Mouse (Mus musculus) midbrain, embryonic 14.5 days (tissue): ENCODE data around the gene Jdp2. TPM values are rescaled to one million over a fixed set of nuclear protein-coding genes. Genes with fewer than 3 reads are reported as not detected.
A peak's percentile ranks its signal among the peaks of the same experiment; 100 is the strongest.

Experiments used
- ATAC-seq: fragments of 200-750 bp; cut with Nextera tagmentation; 2 replicates; pipeline ENCODE4 v1.8.0; 2017; ENCODE audit warnings: moderate number of reproducible peaks, moderate library complexity; ENCODE audit not compliant: low FRiP score, low TSS enrichment
- DNase-seq: peaks from one replicate; pipeline ENCODE4 v3.0.0-alpha.2; 2015
- H3K27ac ChIP-seq: fragments of 300-500 bp; sonication (generic); replicated peaks from 2 replicates; pipeline ENCODE4 v1.5.1; 2014; ENCODE audit warnings: mild to moderate bottlenecking, low read depth, low read length, moderate library complexity
- H3K27me3 ChIP-seq: fragments of 300-500 bp; sonication (generic); 2 replicates; pipeline ENCODE4 v1.6.1; 2014; ENCODE audit warnings: low read length, control low read depth, mixed read lengths; ENCODE audit not compliant: control insufficient read depth, insufficient read depth
- H3K36me3 ChIP-seq: fragments of 300-500 bp; sonication (generic); 2 replicates; pipeline ENCODE4 v1.6.1; 2014; ENCODE audit warnings: low read length, control low read depth; ENCODE audit not compliant: control insufficient read depth, insufficient read depth
- H3K4me1 ChIP-seq: fragments of 300-500 bp; sonication (generic); 2 replicates; pipeline ENCODE4 v1.6.1; 2014; ENCODE audit warnings: mild to moderate bottlenecking, antibody characterized with exemption, low read length, control low read depth; ENCODE audit not compliant: control insufficient read depth, insufficient read depth
- H3K4me2 ChIP-seq: fragments of 300-500 bp; sonication (generic); 2 replicates; pipeline ENCODE4 v1.6.1; 2014; ENCODE audit warnings: mild to moderate bottlenecking, low read length, moderate library complexity
- H3K4me3 ChIP-seq: fragments of 300-500 bp; sonication (generic); replicated peaks from 2 replicates; pipeline ENCODE4 v1.5.1; 2014; ENCODE audit warnings: low read depth, low read length
- H3K9ac ChIP-seq: fragments of 300-500 bp; sonication (generic); replicated peaks from 2 replicates; pipeline ENCODE4 v1.6.1; 2014; ENCODE audit warnings: mild to moderate bottlenecking, low read length, moderate library complexity
- H3K9me3 ChIP-seq: fragments of 300-500 bp; sonication (generic); 2 replicates; pipeline ENCODE4 v1.6.1; 2016; ENCODE audit warnings: low read length, control low read depth, mixed read lengths; ENCODE audit not compliant: control insufficient read depth
- WGBS: fragments of 180-500 bp; shearing (Covaris S2); extraction: QIAGEN DNeasy Blood & Tissue Kit; methylation state at CpG from one replicate; pipeline ENCODE4 v1.1.7; 2014; 5-methylcytosine and 5-hydroxymethylcytosine counted together
- polyA plus RNA-seq: library from polyadenylated mRNA; unstranded; fragments of >200 nt; fragmentation: Nextera tagmentation; extraction: Ambion mirVana; gene quantifications from 2 replicates; pipeline ENCODE4 v1.2.1, GENCODE M21; 2014

The Jdp2 gene
- polyA plus RNA-seq, 1 experiment from 2014 or later, result 0.68 TPM

GRCm38 (mm10) chr12:85571312-85571711 is 27.5 kb upstream of the Jdp2 start:
- H3K27ac ChIP-seq, result no peak overlapping the region

DNA sequence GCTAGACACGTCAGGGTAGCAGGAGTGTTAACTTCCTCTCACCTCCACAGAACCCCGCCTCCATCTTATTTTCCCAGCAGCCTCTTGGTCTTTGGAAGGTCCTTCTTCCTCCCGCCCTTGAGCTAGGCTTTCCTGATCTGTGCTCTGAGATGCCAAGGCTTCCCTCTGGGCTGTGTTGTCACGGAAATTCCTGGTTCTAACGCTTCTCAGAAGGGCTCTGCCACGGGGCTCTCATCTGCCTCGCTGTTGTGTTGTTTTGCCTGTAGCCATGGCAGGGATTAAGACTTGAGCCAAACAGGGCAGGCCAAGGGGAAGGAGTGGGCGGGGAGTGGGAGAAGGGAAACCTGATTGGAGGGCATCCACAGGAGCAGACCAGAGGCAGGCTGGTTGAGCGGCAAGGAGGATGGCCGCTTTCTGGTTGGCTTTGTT is 26.8 kb upstream of the Jdp2 start:
- H3K27me3 ChIP-seq, result no peaks in the 10 kb centered on the region
- peak overlapping the region; percentile 68 for H3K27ac ChIP-seq
- H3K9ac ChIP-seq, result no peak overlapping the region
- ATAC-seq (peak; percentile 84; the same call in 1 of the 2 replicates), DNase-seq (peak; percentile 82)
- 0 out of 2 replicates have a peak, but pooled peaks cover 4% of the 10 kb centered on the region for H3K4me1 ChIP-seq
- no peak overlapping the region for H3K4me3 ChIP-seq
- no peaks in the 10 kb centered on the region for H3K36me3 ChIP-seq
- 13% methylated on average over 10 of the region's 10 CpGs for WGBS
- no peaks in the 10 kb centered on the region for H3K9me3 ChIP-seq
- H3K4me2 ChIP-seq, result peak overlapping the region; percentile 26

More at GRCm38 (mm10) chr12:85571312-85571711, 27.5 kb upstream of the Jdp2 start:
- Histone ChIP-seq H3K4me1 (0 out of 2 replicates have a peak, but pooled peaks cover 4% of the 10 kb centered on the region), H3K4me3 (no peak overlapping the region), H3K9me3 (no peaks in the 10 kb centered on the region), H3K4me2 (no peak overlapping the region), H3K9ac (no peak overlapping the region), H3K27me3 (no peaks in the 10 kb centered on the region), H3K36me3 (no peaks in the 10 kb centered on the region)
- 78% methylated on average over 11 of the region's 11 CpGs for WGBS
- DNase-seq (peak; percentile 41), ATAC-seq (no peak)

DNA sequence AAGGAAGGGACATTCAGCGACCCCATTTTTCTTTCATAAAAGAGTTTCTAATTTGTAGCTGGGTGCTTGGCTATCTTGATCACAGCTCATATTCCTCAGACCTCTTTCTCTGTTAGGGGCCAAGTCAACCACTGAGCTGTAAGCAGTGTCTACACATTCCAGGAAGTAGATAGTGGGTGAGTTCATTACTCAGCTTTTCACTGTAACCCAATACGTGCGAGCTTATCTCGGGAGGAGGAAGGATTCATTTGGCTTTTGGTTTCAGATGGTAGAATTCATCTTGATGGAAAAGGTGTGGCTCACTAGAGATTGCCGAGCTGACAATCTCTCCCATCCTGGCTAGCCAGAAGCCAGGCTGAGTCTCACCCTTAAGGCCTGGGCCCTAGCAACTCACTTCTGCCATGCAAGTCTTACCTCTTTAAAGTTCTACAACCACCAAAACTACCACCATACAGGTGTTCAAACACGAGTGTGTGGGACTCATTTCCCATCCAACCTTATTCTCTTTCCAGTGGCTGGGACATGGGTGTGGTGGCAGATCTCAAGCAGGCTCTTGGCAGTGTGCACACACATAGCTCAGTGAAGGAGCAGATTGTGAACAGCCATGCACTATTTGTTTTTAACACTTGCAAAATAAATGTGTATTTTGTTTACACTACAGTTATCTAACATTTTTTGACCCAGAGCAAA is 23.9 kb upstream of the Jdp2 start:
- DNase-seq (no peak), ATAC-seq (no peak)
- Histone ChIP-seq H3K27me3 (no peaks in the 10 kb centered on the region), H3K9me3 (no peaks in the 10 kb centered on the region), H3K4me1 (0 out of 2 replicates have a peak, but pooled peaks cover 4% of the 10 kb centered on the region), H3K4me2 (no peak overlapping the region), H3K4me3 (no peak overlapping the region), H3K36me3 (no peaks in the 10 kb centered on the region), H3K27ac (no peak overlapping the region), H3K9ac (no peak overlapping the region)
- WGBS, result 88% methylated on average over 6 of the region's 6 CpGs

DNA sequence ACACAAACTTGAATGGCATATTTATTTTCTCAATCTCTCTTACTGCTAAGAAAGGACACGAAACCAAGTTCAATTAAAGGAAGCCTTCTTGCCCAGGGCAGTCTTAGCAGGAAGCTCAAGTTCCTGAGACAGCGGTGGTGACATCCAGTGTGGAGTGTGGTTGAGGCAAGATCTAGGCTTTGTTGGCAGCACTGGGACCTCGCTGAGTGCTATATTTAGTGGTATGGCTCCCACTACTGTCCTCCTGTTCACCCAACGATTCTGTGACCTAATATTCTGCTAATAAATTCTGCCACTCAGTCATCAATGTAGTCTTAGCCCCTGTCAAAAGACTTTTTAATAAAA is 23.4 kb upstream of the Jdp2 start:
- Histone ChIP-seq H3K27me3 (no peaks in the 10 kb centered on the region), H3K27ac (no peak overlapping the region), H3K4me3 (no peak overlapping the region), H3K9ac (no peak overlapping the region), H3K9me3 (no peaks in the 10 kb centered on the region), H3K4me1 (0 out of 2 replicates have a peak, but pooled peaks cover 4% of the 10 kb centered on the region), H3K36me3 (no peaks in the 10 kb centered on the region), H3K4me2 (no peak overlapping the region)
- ATAC-seq (no peak), DNase-seq (no peak)
- 89% methylated on average over 4 of the region's 4 CpGs for WGBS

- peak overlapping the region; percentile 77 for H3K27ac ChIP-seq
- no peaks in the 10 kb centered on the region for H3K36me3 ChIP-seq
- DNase-seq, result peak; percentile 74
- H3K4me2 ChIP-seq, result peak overlapping the region; percentile 38
- H3K4me1 ChIP-seq, result peaks cover 15% of the 10 kb centered on the region
- peak; percentile 58; the same call in 1 of the 2 replicates for ATAC-seq
- no peak overlapping the region for H3K4me3 ChIP-seq
- no peaks in the 10 kb centered on the region for H3K9me3 ChIP-seq
- WGBS, result 28% methylated on average over 15 of the region's 15 CpGs
- H3K9ac ChIP-seq, result no peak overlapping the region; the same call in 1 of the 2 replicates
- H3K27me3 ChIP-seq, result no peaks in the 10 kb centered on the region
Measured at GRCm38 (mm10) chr12:85581261-85582066, 17.4 kb upstream of the Jdp2 start.

- H3K4me3 ChIP-seq, result no peak overlapping the region
- H3K4me1 ChIP-seq, result peaks cover 15% of the 10 kb centered on the region
- H3K9me3 ChIP-seq, result no peaks in the 10 kb centered on the region
- H3K9ac ChIP-seq, result no peak overlapping the region
- DNase-seq (no peak), ATAC-seq (no peak)
- H3K27ac ChIP-seq, result peak overlapping the region; percentile 77
- H3K27me3 ChIP-seq, result no peaks in the 10 kb centered on the region
- no peaks in the 10 kb centered on the region for H3K36me3 ChIP-seq
- 77% methylated on average over 5 of the region's 5 CpGs for WGBS
- no peak overlapping the region for H3K4me2 ChIP-seq
Measured at GRCm38 (mm10) chr12:85582067-85582316, 16.8 kb upstream of the Jdp2 start.

DNA sequence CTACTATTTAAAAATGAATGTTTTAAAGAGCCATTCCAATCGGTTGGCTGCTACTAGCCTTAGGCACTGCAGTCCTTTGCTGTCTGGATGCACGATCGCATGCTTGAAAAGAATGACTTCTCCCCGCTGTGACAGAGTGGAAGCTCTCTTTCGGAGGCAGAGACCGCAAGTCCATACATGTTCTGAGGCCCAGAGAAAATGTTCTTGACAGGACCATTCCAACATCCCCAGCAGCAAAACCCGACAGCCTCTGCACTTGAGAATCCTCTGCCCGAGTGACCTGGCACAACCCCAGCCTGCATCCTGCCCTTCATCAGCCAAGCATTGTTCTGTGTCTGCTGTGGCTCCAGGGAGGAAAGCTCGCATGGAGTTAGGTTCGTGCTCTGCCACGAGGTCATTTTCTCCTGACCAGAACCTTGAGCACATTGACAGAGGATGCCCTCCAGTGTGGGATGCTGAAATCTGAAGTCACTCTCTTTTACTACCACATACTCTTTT is 13.0 kb upstream of the Jdp2 start:
- no peak for ATAC-seq
- H3K27me3 ChIP-seq, result no peaks in the 10 kb centered on the region
- H3K4me1 ChIP-seq, result peaks cover 14% of the 10 kb centered on the region
- H3K27ac ChIP-seq, result no peak overlapping the region
- no peaks in the 10 kb centered on the region for H3K9me3 ChIP-seq
- no peaks in the 10 kb centered on the region for H3K36me3 ChIP-seq
- H3K4me2 ChIP-seq, result no peak overlapping the region
- H3K9ac ChIP-seq, result no peak overlapping the region
- no peak for DNase-seq
- WGBS, result 68% methylated on average over 11 of the region's 11 CpGs
- no peak overlapping the region for H3K4me3 ChIP-seq

DNA sequence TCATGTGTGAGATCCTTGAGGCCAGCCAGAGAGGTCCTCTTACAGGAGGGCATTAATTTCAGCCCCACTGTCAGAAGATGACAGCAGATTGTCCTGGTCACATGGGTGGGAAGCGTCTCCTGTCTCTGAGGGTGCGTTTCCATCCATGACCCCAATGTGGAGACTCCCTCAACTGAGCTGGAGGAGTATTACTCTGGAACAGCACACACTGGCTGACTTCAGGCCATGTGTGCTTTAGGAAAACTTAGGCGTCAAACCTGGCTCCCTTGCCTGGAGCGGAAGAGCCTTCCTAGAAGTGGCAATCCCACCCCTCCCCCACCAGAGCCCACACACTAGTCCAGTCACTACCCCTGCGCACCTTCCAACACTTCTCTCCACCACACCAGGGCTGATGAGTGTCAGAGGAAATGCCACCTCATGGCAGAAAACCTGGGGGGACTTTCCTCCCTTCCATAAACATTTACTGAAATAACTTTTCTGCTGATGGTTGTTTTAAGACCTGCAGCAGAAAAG is 8.9 kb upstream of the Jdp2 start:
- no peak for ATAC-seq
- no peaks in the 10 kb centered on the region for H3K4me1 ChIP-seq
- H3K9me3 ChIP-seq, result no peaks in the 10 kb centered on the region
- H3K4me3 ChIP-seq, result no peak overlapping the region
- no peaks in the 10 kb centered on the region for H3K27me3 ChIP-seq
- DNase-seq, result no peak
- H3K36me3 ChIP-seq, result no peaks in the 10 kb centered on the region
- WGBS, result 75% methylated on average over 5 of the region's 5 CpGs
- no peak overlapping the region for H3K9ac ChIP-seq
- no peak overlapping the region for H3K27ac ChIP-seq
- H3K4me2 ChIP-seq, result no peak overlapping the region
